Mouse (Mus musculus) megakaryocyte-erythroid progenitor cell, adult 5-6 weeks (primary cell): ENCODE results near the gene Dop1a. TPM values are rescaled to one million over a fixed set of nuclear protein-coding genes. Genes with fewer than 3 reads are reported as not detected.
A peak's percentile ranks its signal among the peaks of the same experiment; 100 is the strongest.

Experiments
- ATAC-seq: replicated peaks from 2 replicates; pipeline ENCODE4 v1.8.0; 2016; ENCODE audit warnings: mild to moderate bottlenecking, inconsistent platforms; ENCODE audit not compliant: severe bottlenecking, poor library complexity, low FRiP score, low TSS enrichment
- total RNA-seq, 2 experiments: library from RNA; stranded (forward) in 1 of 2; stranded (reverse) in 1 of 2; fragments of 200-1000, 215-1000 nt in 1 of 2; fragments of >200 nt in 1 of 2; fragmentation: Nextera tagmentation in 1 of 2; gene quantifications; 2 replicates each; pipeline ENCODE4 v1.2.3; 2014 to 2017

Dop1a gene
- total RNA-seq (2014; fragmentation: Nextera tagmentation) (39.6 and 54.6 TPM in 2 replicates), total RNA-seq (2017) (24.3 and 29.9 TPM in 2 replicates)

- ATAC-seq, result peak; percentile 83
These were observed at the start of gene Dop1a for GRCm38 (mm10) chr9:86466990-86467870. TSS of gene Dop1a (plus strand) at chr9:86467154.

- ATAC-seq, result no peak
These were observed 49.0 kb upstream of the Dop1a start for GRCm38 (mm10) chr9:86417971-86418370.

GRCm38 (mm10) chr9:86419366-86419765 lies 47.6 kb upstream of the Dop1a start:
- ATAC-seq, result no peak

- ATAC-seq, result no peak
These were observed 43.6 kb upstream of the Dop1a start for GRCm38 (mm10) chr9:86423331-86423730.

GRCm38 (mm10) chr9:86435510-86435909 lies 31.4 kb upstream of the Dop1a start:
- ATAC-seq, result no peak

GRCm38 (mm10) chr9:86436608-86437007 lies 30.3 kb upstream of the Dop1a start:
- no peak for ATAC-seq

GRCm38 (mm10) chr9:86438337-86439009 lies 28.5 kb upstream of the Dop1a start:
- ATAC-seq, result no peak

GRCm38 (mm10) chr9:86442248-86442647 lies 24.7 kb upstream of the Dop1a start:
- ATAC-seq, result no peak

- ATAC-seq, result no peak
These were observed 20.1 kb upstream of the Dop1a start for GRCm38 (mm10) chr9:86446847-86447246.

GRCm38 (mm10) chr9:86447431-86447830 lies 19.5 kb upstream of the Dop1a start:
- ATAC-seq, result no peak

- ATAC-seq, result peak; percentile 73
These were observed 17.4 kb upstream of the Dop1a start for GRCm38 (mm10) chr9:86449581-86449980.

- ATAC-seq, result peak; percentile 90
These were observed 15.9 kb upstream of the Dop1a start for GRCm38 (mm10) chr9:86451094-86451493.

- peak; percentile 92 for ATAC-seq
These were observed 15.3 kb upstream of the Dop1a start for GRCm38 (mm10) chr9:86451617-86452016.

GRCm38 (mm10) chr9:86453626-86454025 lies 13.3 kb upstream of the Dop1a start:
- no peak for ATAC-seq

GRCm38 (mm10) chr9:86464151-86465105 lies 2.5 kb upstream of the Dop1a start, which contains the start of gene Ube2cbp:
TSS of gene Ube2cbp (minus strand) at chr9:86464950.
- ATAC-seq, result peak; percentile 86

- no peak for ATAC-seq
These were observed 9.0 kb downstream of the Dop1a start for GRCm38 (mm10) chr9:86475956-86476355.

- ATAC-seq, result peak; percentile 97
These were observed 9.8 kb downstream of the Dop1a start for GRCm38 (mm10) chr9:86476763-86477162.

GRCm38 (mm10) chr9:86478414-86479093 lies 11.6 kb downstream of the Dop1a start:
- ATAC-seq, result no peak

GRCm38 (mm10) chr9:86482236-86482635 lies 15.3 kb downstream of the Dop1a start:
- ATAC-seq, result no peak
